Mouse (Mus musculus) stomach, embryonic 15.5 days (tissue): Measurements from ENCODE around the gene Mettl5. TPM values are rescaled to one million over a fixed set of nuclear protein-coding genes. Genes with fewer than 3 reads are reported as not detected.
"Not testable (repeated sequence)": the region's sequence is repeated elsewhere in the genome, so short reads cannot be mapped to it uniquely, and the experiment has no call there.

Source experiments
- ATAC-seq: fragments of 200-750 bp; cut with Nextera tagmentation; 2 replicates; pipeline ENCODE4 v1.8.0; 2017; ENCODE audit warnings: low read depth, moderate number of reproducible peaks, moderate TSS enrichment; ENCODE audit not compliant: insufficient read depth, low FRiP score
- H3K27ac ChIP-seq: fragments of 300-500 bp; sonication (generic); 2 replicates; pipeline ENCODE4 v1.5.1; 2015; ENCODE audit warnings: mild to moderate bottlenecking, inconsistent platforms
- H3K27me3 ChIP-seq: fragments of 300-500 bp; sonication (generic); replicated peaks from 2 replicates; pipeline ENCODE4 v1.6.1; 2015; ENCODE audit warnings: inconsistent platforms
- H3K36me3 ChIP-seq: fragments of 300-500 bp; sonication (generic); 2 replicates; pipeline ENCODE4 v1.6.1; 2015; ENCODE audit warnings: inconsistent platforms
- H3K4me1 ChIP-seq: fragments of 300-500 bp; sonication (generic); 2 replicates; pipeline ENCODE4 v1.6.1; 2015; ENCODE audit warnings: inconsistent platforms
- H3K4me2 ChIP-seq: fragments of 300-500 bp; sonication (generic); 2 replicates; pipeline ENCODE4 v1.6.1; 2015; ENCODE audit warnings: mild to moderate bottlenecking, inconsistent platforms
- H3K4me3 ChIP-seq: fragments of 300-500 bp; sonication (generic); replicated peaks from 2 replicates; pipeline ENCODE4 v1.5.1; 2015; ENCODE audit warnings: inconsistent platforms
- H3K9ac ChIP-seq: fragments of 300-500 bp; sonication (generic); 2 replicates; pipeline ENCODE4 v1.6.1; 2015; ENCODE audit warnings: inconsistent platforms
- H3K9me3 ChIP-seq: fragments of 300-500 bp; sonication (generic); 2 replicates; pipeline ENCODE4 v1.6.1; 2016; ENCODE audit warnings: inconsistent platforms
- WGBS: fragments of 180-500 bp; shearing (Covaris S2); methylation state at CpG from one replicate; pipeline ENCODE4 v1.1.7; 2015; 5-methylcytosine and 5-hydroxymethylcytosine counted together
- polyA plus RNA-seq: library from polyadenylated mRNA; unstranded; fragments of >200 nt; fragmentation: Nextera tagmentation; extraction: Ambion mirVana; gene quantifications from 2 replicates; pipeline ENCODE4 v1.2.1, GENCODE M21; 2015

The Mettl5 gene
- polyA plus RNA-seq: 39.7 and 45.9 TPM in 2 replicates

DNA sequence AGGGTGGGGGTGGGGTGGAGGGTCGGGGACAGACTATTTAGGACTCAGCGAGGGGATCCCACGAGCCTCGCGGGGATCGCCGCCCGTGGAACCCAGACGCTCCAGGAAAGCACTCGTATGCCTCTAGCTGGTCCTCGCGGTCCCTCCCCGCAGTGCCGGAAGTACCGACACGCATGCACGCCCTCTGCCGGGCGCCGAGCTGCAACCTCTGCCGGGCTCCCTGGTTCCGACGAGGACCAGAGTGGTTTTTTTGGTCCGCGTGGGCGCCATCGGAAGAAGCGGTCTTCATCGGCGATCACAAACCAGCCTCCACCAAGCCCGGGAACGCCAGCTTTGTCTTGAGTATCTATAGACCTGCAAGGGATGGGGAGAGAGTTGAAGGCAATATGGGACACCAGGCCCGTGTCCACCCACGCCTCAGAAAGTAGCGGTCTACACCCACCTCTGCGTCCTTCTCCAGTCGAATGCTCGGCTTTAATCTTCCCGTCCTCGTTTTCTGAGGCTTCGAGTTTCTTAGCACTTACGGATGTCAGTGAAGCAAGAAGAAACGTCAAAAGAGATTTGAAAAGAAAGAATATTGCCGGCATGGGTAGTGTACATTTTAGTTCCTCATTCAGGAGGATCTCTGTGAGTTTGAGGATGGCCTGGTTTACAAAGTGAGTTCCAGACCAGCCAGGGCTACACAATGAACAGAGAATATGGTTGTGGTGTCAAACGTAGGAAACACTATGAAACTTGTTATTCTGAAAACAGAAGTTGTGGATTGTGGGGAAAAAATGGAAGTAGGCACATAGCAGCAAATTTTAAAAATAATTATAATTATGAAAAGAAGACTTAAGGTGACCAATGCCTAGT lies at the start of gene Mettl5:
Gene Mettl5, minus strand, starts transcription at position 165 of the 855 bp plus-strand sequence.
- ATAC-seq: peak; percentile 95
- peaks cover 9% of the 10 kb centered on the region for H3K4me1 ChIP-seq

DNA sequence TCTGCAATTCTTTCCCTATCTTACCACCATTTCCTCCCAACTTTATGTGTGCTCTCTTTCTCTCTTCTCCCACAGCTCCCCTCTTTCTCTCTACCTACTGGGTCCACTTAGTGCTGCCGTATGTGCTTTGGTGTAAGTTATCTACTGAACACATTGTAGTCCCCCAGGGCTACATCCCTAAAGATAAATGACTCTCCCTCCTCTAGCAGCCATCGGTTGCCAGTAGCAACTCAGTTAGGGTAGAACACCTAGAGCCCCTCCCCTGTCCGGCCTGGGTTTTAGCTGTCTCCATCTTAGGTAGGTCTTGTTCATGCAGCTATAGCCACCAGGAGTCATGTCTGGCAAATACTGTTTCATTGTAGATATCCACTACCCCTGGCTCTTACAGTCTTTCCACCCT lies 39.5 kb upstream of the Mettl5 start:
- no peak overlapping the region for H3K9ac ChIP-seq
- peaks cover 6% of the 10 kb centered on the region for H3K36me3 ChIP-seq
- H3K4me1 ChIP-seq: no peaks in the 10 kb centered on the region
- no peaks in the 10 kb centered on the region for H3K9me3 ChIP-seq
- no peak overlapping the region for H3K4me3 ChIP-seq
- no peak; the same call in 1 of the 2 replicates for ATAC-seq
- no peaks in the 10 kb centered on the region for H3K27me3 ChIP-seq
- H3K27ac ChIP-seq: no peak overlapping the region
- 74% methylated on average over 3 of the region's 3 CpGs for WGBS
- H3K4me2 ChIP-seq: no peak overlapping the region

More for the DNA sequence above, at the start of gene Mettl5:
- Histone ChIP-seq H3K9ac (peak within 1 kb of the TSS; percentile 33), H3K27me3 (no peaks in the 10 kb centered on the region), H3K9me3 (no peaks in the 10 kb centered on the region), H3K27ac (peak within 1 kb of the TSS; percentile 68), H3K4me2 (peak within 1 kb of the TSS; percentile 58), H3K36me3 (no peaks in the 10 kb centered on the region), H3K4me3 (peak within 1 kb of the TSS; percentile 67)
- WGBS: under 1% methylated on average over 45 of the region's 45 CpGs

DNA sequence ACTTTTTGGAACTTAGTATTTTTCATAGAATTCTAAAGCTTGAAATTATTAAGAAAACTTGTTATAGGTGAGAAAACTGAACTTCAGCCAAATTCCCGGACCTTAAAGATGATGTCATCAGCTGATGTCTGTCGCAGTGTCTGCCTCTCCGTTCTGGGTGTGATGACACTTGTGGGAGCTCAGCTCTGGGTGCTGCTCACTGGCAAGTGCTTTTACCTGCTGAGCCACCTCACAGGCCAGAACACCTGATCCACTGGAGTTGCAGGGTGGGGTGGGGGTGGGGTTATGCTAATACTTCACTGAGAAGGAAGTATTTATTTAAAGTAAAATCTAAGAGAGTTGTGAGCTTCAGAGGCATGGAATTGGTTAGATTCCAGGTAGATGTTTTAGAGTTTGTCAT lies 31.9 kb upstream of the Mettl5 start:
- no peak overlapping the region for H3K4me3 ChIP-seq
- peaks cover 13% of the 10 kb centered on the region; the same call in 1 of the 2 replicates for H3K36me3 ChIP-seq
- H3K27ac ChIP-seq: no peak overlapping the region
- no peaks in the 10 kb centered on the region for H3K9me3 ChIP-seq
- H3K9ac ChIP-seq: no peak overlapping the region
- no peak overlapping the region for H3K4me2 ChIP-seq
- 87% methylated on average over 3 of the region's 3 CpGs for WGBS
- no peaks in the 10 kb centered on the region for H3K4me1 ChIP-seq
- no peaks in the 10 kb centered on the region for H3K27me3 ChIP-seq
- no peak for ATAC-seq

DNA sequence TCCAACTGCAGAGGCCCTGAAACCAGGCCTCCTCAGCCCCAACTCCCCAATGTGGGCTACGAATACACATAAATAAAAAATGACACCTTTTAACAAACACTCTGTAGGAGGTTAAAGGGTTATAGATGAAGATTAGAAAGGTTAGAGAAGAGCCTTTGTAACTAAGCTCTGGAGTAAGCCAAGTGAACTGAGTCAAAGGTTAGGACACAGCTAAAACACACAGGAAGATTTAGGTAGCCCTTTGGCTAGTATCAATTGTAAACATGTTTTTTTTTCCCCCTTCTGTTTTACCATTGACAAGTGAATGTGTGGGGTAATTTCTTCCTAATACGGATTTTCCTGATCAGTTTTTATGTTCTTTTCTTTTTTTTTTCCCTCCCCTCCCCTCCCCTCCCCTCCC lies 27.4 kb upstream of the Mettl5 start:
- H3K4me1 ChIP-seq: no peaks in the 10 kb centered on the region
- ATAC-seq: no peak
- no peaks in the 10 kb centered on the region for H3K9me3 ChIP-seq
- no peak overlapping the region for H3K9ac ChIP-seq
- H3K36me3 ChIP-seq: peaks cover 8% of the 10 kb centered on the region; the same call in 1 of the 2 replicates
- H3K4me3 ChIP-seq: no peak overlapping the region
- no peak overlapping the region for H3K4me2 ChIP-seq
- H3K27me3 ChIP-seq: no peaks in the 10 kb centered on the region
- whole genome bisulfite sequencing: 38% methylated on average over 2 of the region's 2 CpGs
- no peak overlapping the region for H3K27ac ChIP-seq

DNA sequence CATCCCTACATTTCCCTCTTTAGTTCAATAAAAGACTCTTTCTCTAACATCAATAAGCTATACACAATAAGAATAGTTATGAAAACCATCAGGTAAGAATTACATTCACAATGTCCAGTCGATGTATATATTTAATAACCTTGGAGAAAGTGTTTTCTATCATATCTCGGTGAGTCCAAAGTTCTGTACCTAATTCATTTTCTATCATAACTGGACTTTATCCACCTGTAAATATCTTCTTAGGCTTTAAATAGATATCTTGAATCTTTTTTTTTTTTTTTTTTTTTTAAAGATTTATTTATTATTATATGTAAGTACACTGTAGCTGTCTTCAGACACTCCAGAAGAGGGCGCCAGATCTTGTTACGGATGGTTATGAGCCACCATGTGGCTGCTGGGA lies 22.0 kb upstream of the Mettl5 start:
- H3K27me3 ChIP-seq, H3K4me3 ChIP-seq, H3K4me1 ChIP-seq, H3K36me3 ChIP-seq, H3K4me2 ChIP-seq, H3K9me3 ChIP-seq, H3K27ac ChIP-seq, H3K9ac ChIP-seq, ATAC-seq: not testable (repeated sequence)
- WGBS: 81% methylated on average over 4 of the region's 4 CpGs

DNA sequence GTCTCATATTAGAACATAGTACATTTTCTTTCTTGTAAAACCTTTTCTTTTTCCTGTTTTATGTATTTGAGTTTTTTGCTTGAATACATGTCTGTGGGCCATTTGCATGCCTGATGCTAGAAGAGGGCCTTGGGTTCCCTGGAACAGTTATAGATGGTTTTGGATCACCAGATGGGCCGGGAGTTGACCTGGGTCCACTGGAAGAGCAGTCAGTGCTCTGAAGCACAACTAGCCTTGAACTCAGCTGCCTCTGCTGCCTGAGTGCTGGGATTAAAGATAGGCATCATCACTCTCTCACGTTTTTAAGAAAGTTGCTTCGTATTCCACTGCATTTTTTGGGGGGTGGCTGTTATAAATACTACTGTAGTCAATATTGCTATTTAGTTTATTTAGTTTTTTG lies 18.1 kb upstream of the Mettl5 start:
- no peak overlapping the region for H3K27ac ChIP-seq
- H3K36me3 ChIP-seq: no peaks in the 10 kb centered on the region
- H3K9me3 ChIP-seq: no peaks in the 10 kb centered on the region
- no peaks in the 10 kb centered on the region for H3K4me1 ChIP-seq
- H3K4me2 ChIP-seq: no peak overlapping the region
- no peak overlapping the region for H3K4me3 ChIP-seq
- H3K27me3 ChIP-seq: no peaks in the 10 kb centered on the region
- ATAC-seq: no peak
- WGBS: 95% methylated on average over 3 of the region's 3 CpGs
- no peak overlapping the region for H3K9ac ChIP-seq

DNA sequence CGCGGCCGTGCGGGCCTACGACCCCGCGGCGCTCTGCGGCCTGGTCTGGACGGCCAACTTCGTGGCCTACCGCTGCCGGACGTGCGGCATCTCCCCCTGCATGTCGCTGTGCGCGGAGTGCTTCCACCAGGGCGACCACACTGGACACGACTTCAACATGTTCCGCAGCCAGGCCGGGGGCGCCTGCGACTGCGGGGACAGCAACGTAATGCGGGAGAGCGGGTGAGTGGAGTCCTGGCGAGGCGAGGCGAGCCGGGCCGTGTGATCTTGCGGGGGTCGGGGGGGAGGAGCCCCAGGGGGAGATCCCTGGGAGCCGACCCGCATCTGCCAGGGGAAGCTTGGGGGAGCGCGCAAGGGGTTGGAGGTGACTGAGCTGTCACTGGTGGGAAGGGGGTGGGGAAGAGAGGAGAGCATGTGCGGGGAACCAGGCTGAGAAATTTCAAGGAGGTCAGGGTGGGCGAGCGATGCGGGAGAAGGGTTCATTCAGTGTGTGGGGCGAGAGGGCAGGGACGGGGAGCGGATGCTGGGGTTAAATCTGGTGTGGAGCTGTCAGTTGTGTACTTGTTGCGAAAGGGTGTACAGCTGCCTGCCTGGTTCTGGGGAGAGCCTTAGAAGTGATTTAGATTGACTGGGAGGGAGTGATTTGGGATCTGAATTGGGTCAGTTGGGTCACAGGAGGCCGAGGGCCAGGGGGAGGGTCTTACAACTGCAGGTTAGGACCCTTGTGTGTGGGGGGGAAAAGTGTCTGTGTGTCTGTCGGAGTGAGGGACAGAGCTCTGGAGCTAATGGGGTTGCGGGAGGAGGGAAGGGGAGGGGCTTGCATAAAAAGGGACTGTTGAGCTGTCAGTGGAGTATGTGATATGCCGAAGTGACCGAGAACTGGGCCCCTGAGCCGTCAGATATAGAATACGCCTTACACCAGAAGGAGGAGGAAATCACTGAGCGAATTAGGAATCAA lies 12.5 kb upstream of the Mettl5 start:
- under 1% methylated on average over 51 of the region's 55 CpGs for WGBS
- H3K4me3 ChIP-seq: peak overlapping the region; percentile 100
- H3K36me3 ChIP-seq: no peaks in the 10 kb centered on the region
- peak overlapping the region; percentile 92 for H3K27ac ChIP-seq
- no peaks in the 10 kb centered on the region for H3K9me3 ChIP-seq
- ATAC-seq: peak; percentile 67
- no peaks in the 10 kb centered on the region for H3K4me1 ChIP-seq
- H3K9ac ChIP-seq: peak overlapping the region; percentile 98
- H3K27me3 ChIP-seq: no peaks in the 10 kb centered on the region
- H3K4me2 ChIP-seq: peak overlapping the region; percentile 90

DNA sequence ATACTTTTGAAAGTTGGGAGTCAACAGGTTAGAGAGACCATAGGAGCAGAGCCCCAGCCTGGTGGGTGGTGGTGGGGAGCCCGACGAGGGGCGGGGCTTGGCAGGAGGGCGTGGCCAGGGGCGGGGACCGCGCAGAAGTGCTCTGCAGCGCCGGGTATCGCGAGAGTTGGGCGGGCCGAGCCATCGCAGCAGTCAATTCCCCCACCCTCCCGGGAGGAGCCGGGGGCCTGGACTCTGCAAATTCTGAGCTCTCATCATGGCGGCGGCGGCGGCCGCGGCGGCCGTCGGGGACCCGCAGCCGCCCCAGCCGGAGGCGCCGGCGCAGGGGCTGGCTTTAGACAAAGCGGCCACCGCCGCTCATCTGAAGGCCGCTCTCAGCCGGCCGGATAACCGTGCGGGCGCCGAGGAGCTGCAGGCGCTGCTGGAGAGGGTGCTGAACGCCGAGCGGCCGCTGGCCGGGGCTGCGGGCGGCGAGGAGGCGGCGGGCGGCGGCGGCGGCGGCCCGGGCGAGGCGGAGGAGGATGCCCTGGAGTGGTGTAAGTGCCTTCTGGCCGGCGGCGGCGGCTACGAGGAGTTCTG lies 11.7 kb upstream of the Mettl5 start, which contains the start of gene Ubr3:
Gene Ubr3, plus strand, starts transcription at position 208 of the 579 bp plus-strand sequence.
- H3K36me3 ChIP-seq: no peaks in the 10 kb centered on the region
- H3K27me3 ChIP-seq: no peaks in the 10 kb centered on the region
- no peaks in the 10 kb centered on the region for H3K4me1 ChIP-seq
- peak within 1 kb of the TSS; percentile 92 for H3K27ac ChIP-seq
- peak within 1 kb of the TSS; percentile 98 for H3K9ac ChIP-seq
- H3K4me2 ChIP-seq: peak within 1 kb of the TSS; percentile 90
- no peaks in the 10 kb centered on the region for H3K9me3 ChIP-seq
- under 1% methylated on average over 42 of the region's 65 CpGs for WGBS
- H3K4me3 ChIP-seq: peak within 1 kb of the TSS; percentile 100
- peak; percentile 99 for ATAC-seq

DNA sequence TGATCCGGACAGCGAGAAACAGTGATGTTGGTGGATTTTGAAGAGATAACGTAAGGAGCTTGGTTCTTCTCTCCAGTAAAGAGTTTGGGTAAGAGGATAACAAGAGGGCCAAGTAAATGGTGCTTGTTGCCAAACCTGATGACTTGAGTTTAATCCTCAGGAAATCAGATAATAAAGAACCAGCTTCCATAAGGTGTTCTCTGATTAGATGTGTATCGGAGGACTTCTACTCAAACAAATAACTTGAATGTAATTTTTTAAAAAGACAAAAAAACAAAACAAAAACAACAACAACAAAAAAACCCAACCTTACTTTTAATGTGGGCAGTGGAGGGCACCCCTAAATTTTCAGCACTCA lies 10.8 kb upstream of the Mettl5 start:
- H3K4me3 ChIP-seq: no peak overlapping the region
- H3K9me3 ChIP-seq: no peaks in the 10 kb centered on the region
- no peak overlapping the region for H3K9ac ChIP-seq
- 94% methylated on average over 4 of the region's 4 CpGs for WGBS
- H3K27ac ChIP-seq: no peak overlapping the region
- H3K4me2 ChIP-seq: no peak overlapping the region
- no peaks in the 10 kb centered on the region for H3K36me3 ChIP-seq
- H3K27me3 ChIP-seq: no peaks in the 10 kb centered on the region
- H3K4me1 ChIP-seq: no peaks in the 10 kb centered on the region
- ATAC-seq: no peak

DNA sequence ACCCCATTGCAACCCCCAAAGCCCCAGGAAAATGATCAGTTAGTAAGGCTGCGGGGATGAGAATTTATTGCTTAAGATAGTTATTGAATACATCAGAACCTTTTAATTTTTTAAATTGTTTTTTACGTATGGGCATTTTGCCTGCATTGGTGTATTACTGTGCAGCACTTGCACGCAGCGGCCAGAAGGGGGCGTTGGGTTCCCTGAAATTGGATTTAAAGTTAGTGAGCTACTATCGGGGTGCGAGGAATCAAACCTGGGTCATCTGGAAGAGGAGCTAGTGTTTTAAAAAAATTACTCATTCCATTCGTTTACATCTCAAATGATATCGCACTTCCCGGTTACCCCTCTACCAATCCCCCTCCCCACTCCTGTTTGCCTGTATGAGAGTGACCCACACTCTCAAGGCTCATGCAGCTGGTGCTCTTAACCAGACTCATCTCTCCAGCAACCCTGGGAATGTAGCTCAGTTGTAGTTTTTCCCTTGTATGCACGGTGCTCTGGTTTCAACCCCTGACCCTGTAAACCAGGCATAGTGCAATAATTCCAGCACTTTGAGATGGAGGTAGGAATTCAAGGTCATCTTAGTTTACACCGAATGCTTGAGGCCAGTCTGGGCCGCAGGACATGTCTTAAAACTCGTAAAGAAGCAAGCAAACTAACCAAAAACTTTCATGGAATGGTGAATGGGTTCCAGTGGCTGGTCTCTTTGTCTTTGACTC lies 10.2 kb upstream of the Mettl5 start:
- Histone ChIP-seq H3K4me3 (no peak overlapping the region), H3K9me3 (no peaks in the 10 kb centered on the region), H3K36me3 (no peaks in the 10 kb centered on the region), H3K27ac (no peak overlapping the region), H3K27me3 (no peaks in the 10 kb centered on the region), H3K4me2 (no peak overlapping the region), H3K9ac (no peak overlapping the region), H3K4me1 (no peaks in the 10 kb centered on the region)
- WGBS: 62% methylated on average over 14 of the region's 14 CpGs
- no peak for ATAC-seq

DNA sequence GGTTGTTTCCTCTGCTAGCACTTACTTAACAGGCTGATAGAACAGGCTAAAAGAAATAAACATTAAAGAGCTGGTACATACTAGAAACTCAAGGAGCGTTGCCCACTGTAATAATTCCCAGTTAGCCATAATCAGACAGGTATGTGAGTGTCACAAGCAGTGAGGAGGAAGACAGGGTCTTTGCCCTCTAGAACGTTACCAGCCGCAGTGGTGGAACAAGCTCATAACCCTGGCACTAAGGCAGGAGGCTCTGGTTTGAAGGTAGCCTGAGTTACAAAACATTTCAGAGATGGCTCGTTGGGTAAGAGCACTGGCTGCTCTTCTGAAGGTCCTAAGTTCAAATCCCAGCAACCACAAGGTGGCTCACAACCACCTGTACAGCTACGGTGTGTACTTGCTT lies 8.5 kb upstream of the Mettl5 start:
- H3K9ac ChIP-seq: no peak overlapping the region
- 69% methylated on average over 5 of the region's 5 CpGs for WGBS
- no peaks in the 10 kb centered on the region for H3K9me3 ChIP-seq
- no peaks in the 10 kb centered on the region for H3K27me3 ChIP-seq
- H3K36me3 ChIP-seq: no peaks in the 10 kb centered on the region
- no peak for ATAC-seq
- no peak overlapping the region for H3K4me3 ChIP-seq
- H3K4me2 ChIP-seq: no peak overlapping the region
- no peaks in the 10 kb centered on the region for H3K4me1 ChIP-seq
- H3K27ac ChIP-seq: no peak overlapping the region
